Mouse (Mus musculus): Measurements from ENCODE around the gene Exph5. TPM values are rescaled to one million over a fixed set of nuclear protein-coding genes. Genes with fewer than 3 reads are reported as not detected.

The Exph5 gene
- polyA plus RNA-seq, 1 experiment, result 25.2 TPM

GRCm38 (mm10) chr9:53377597-53377996 lies 76.1 kb downstream of the Exph5 start:
- Histone ChIP-seq H3K27me3 (ENCODE audit: control insufficient read depth, insufficient read depth, low read length) (no peaks in the 10 kb centered on the region), H3K27ac (ENCODE audit: insufficient read depth, low read length) (peak overlapping the region; percentile 19; the same call in 1 of the 2 replicates), H3K4me1 (ENCODE audit: control insufficient read depth, insufficient read depth, low read length) (peaks cover 9% of the 10 kb centered on the region), H3K4me3 (replicated peaks; ENCODE audit: insufficient read depth, low read depth, low read length) (no peak overlapping the region)
- TF ChIP-seq POLR2A (IDR thresholded peaks at IDR 0.05; ENCODE audit: borderline replicate concordance, insufficient read depth, low read length) (no peak), CTCF (IDR thresholded peaks at IDR 0.05; ENCODE audit: borderline replicate concordance, insufficient read depth, low read depth, low read length) (no peak)
- no peak for DNase-seq
- WGBS, result 66% methylated on average over 5 of the region's 5 CpGs

DNA sequence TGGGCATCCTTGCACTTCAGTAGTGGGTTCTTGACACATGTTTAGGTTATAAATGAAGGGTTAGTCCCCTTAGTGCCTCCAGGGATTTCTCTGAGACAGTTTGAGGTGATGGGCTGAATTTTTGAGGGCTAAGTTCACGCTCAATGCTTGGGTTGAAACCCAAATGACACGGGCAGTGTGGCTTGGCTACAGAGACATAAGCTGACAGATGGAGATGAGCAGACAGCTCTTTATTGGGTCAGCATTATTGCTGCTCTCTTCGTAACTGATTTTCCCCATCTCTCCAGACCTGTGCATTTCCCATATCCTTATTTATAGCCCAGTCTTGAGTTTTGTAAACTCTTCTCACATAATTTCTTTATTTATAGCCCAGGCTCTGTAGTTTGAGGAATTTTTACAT lies 76.7 kb downstream of the Exph5 start:
- TF ChIP-seq POLR2A (IDR thresholded peaks at IDR 0.05; ENCODE audit: borderline replicate concordance, insufficient read depth, low read length) (no peak), CTCF (IDR thresholded peaks at IDR 0.05; ENCODE audit: borderline replicate concordance, insufficient read depth, low read depth, low read length) (no peak)

GRCm38 (mm10) chr9:53380595-53380994 lies 79.1 kb downstream of the Exph5 start:
- Histone ChIP-seq H3K27ac (ENCODE audit: insufficient read depth, low read length) (no peak overlapping the region), H3K27me3 (ENCODE audit: control insufficient read depth, insufficient read depth, low read length) (no peaks in the 10 kb centered on the region), H3K4me3 (replicated peaks; ENCODE audit: insufficient read depth, low read depth, low read length) (no peak overlapping the region), H3K4me1 (ENCODE audit: control insufficient read depth, insufficient read depth, low read length) (peaks cover 9% of the 10 kb centered on the region)
- 88% methylated on average over 2 of the region's 2 CpGs for WGBS
- DNase-seq, result no peak
- TF ChIP-seq POLR2A (IDR thresholded peaks at IDR 0.05; ENCODE audit: borderline replicate concordance, insufficient read depth, low read length) (no peak), CTCF (IDR thresholded peaks at IDR 0.05; ENCODE audit: borderline replicate concordance, insufficient read depth, low read depth, low read length) (no peak)

More for the DNA sequence above, 76.7 kb downstream of the Exph5 start:
- Histone ChIP-seq H3K27ac (ENCODE audit: insufficient read depth, low read length) (0 out of 2 replicates have a peak overlapping the region, but pooled peaks have one; percentile 19), H3K4me1 (ENCODE audit: control insufficient read depth, insufficient read depth, low read length) (peaks cover 9% of the 10 kb centered on the region), H3K27me3 (ENCODE audit: control insufficient read depth, insufficient read depth, low read length) (no peaks in the 10 kb centered on the region), H3K4me3 (replicated peaks; ENCODE audit: insufficient read depth, low read depth, low read length) (no peak overlapping the region)
- DNase-seq, result peak in 1 of 2 experiments; percentile 51
- WGBS, result 8% methylated on average over 3 of the region's 3 CpGs

GRCm38 (mm10) chr9:53381113-53381615 lies 79.7 kb downstream of the Exph5 start:
- WGBS, result 55% methylated on average over 5 of the region's 5 CpGs
- no peak overlapping the region for H3K4me3 ChIP-seq (replicated peaks; ENCODE audit: insufficient read depth, low read depth, low read length)
- H3K4me1 ChIP-seq (ENCODE audit: control insufficient read depth, insufficient read depth, low read length), result peaks cover 9% of the 10 kb centered on the region
- TF ChIP-seq POLR2A (IDR thresholded peaks at IDR 0.05; ENCODE audit: borderline replicate concordance, insufficient read depth, low read length) (no peak), CTCF (IDR thresholded peaks at IDR 0.05; ENCODE audit: borderline replicate concordance, insufficient read depth, low read depth, low read length) (peak; percentile 23; the same call in 1 of the 2 replicates)
- no peaks in the 10 kb centered on the region for H3K27me3 ChIP-seq (ENCODE audit: control insufficient read depth, insufficient read depth, low read length)
- DNase-seq, result peak in 1 of 2 experiments; percentile 68
- no peak overlapping the region for H3K27ac ChIP-seq (ENCODE audit: insufficient read depth, low read length)

- WGBS, result under 1% methylated on average over 75 of the region's 75 CpGs
- TF ChIP-seq POLR2A (IDR thresholded peaks at IDR 0.05; ENCODE audit: borderline replicate concordance, insufficient read depth, low read length), result no peak
- TF ChIP-seq CTCF (IDR thresholded peaks at IDR 0.05; ENCODE audit: borderline replicate concordance, insufficient read depth, low read depth, low read length), result 0 out of 2 replicates have a peak, but pooled peaks have one; percentile 0
These were observed 82.7 kb downstream of the Exph5 start, which contains the start of gene Kdelc2 for GRCm38 (mm10) chr9:53383951-53384866. Kdelc2 (plus strand) TSS chr9:53384025.

DNA sequence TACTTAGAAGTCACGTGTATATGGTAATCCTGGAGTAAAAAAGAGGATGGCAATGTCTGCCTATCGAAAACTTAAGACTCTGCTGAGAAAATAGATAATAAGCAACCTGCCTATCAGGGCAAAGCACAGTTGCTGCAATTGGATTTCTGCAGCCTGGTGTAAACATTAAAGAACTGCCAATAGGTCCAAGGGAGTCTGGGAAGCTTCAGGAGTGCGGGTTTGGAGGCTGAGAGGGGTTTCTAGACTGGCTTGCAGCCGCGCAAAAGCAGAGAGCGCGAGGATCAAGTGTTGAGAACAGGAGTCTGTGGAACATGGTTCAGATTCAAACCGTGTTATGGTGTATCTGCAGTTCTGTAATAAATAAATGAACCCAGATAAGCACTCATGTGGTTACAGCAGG lies 83.4 kb downstream of the Exph5 start:
- Histone ChIP-seq H3K4me1 (ENCODE audit: control insufficient read depth, insufficient read depth, low read length) (no peaks in the 10 kb centered on the region), H3K27ac (ENCODE audit: insufficient read depth, low read length) (no peak overlapping the region), H3K4me3 (replicated peaks; ENCODE audit: insufficient read depth, low read depth, low read length) (peak overlapping the region; percentile 81), H3K27me3 (ENCODE audit: control insufficient read depth, insufficient read depth, low read length) (no peaks in the 10 kb centered on the region)
- no peak for TF ChIP-seq POLR2A (IDR thresholded peaks at IDR 0.05; ENCODE audit: borderline replicate concordance, insufficient read depth, low read length)
- no peak for TF ChIP-seq CTCF (IDR thresholded peaks at IDR 0.05; ENCODE audit: borderline replicate concordance, insufficient read depth, low read depth, low read length)
- WGBS, result 6% methylated on average over 8 of the region's 8 CpGs
- DNase-seq, result no peak

More at GRCm38 (mm10) chr9:53383951-53384866, 82.7 kb downstream of the Exph5 start, which contains the start of gene Kdelc2:
- H3K27me3 ChIP-seq (ENCODE audit: control insufficient read depth, insufficient read depth, low read length), result no peaks in the 10 kb centered on the region
- H3K27ac ChIP-seq (ENCODE audit: insufficient read depth, low read length), result peak within 1 kb of the TSS; percentile 75
- H3K4me1 ChIP-seq (ENCODE audit: control insufficient read depth, insufficient read depth, low read length), result no peaks in the 10 kb centered on the region; the same call in 1 of the 2 replicates
- peak within 1 kb of the TSS; percentile 81 for H3K4me3 ChIP-seq (replicated peaks; ENCODE audit: insufficient read depth, low read depth, low read length)
- peak; percentile 74 to 78 for DNase-seq

DNA sequence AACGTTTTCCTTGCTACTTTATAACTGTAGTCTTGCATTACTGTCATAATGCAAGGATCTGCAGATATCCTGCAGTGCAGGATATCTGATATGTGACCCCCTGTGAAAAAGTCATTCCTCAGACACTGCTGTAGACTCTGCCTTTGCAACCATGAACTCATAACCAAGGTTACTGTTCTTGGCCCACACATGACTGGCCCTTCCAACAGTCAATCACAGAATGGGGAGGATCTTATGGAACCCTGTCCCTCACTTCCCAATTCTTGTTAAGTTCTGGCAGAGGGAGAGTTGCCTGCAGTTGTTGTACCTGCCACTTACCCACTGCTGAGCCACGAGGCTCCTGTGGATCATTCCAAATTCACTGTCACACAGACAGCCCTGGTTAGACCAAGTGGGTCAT lies 86.0 kb downstream of the Exph5 start:
- TF ChIP-seq CTCF (IDR thresholded peaks at IDR 0.05; ENCODE audit: borderline replicate concordance, insufficient read depth, low read depth, low read length), result no peak
- TF ChIP-seq POLR2A (IDR thresholded peaks at IDR 0.05; ENCODE audit: borderline replicate concordance, insufficient read depth, low read length), result no peak
- Histone ChIP-seq H3K27me3 (ENCODE audit: control insufficient read depth, insufficient read depth, low read length) (no peaks in the 10 kb centered on the region), H3K27ac (ENCODE audit: insufficient read depth, low read length) (no peak overlapping the region), H3K4me3 (replicated peaks; ENCODE audit: insufficient read depth, low read depth, low read length) (no peak overlapping the region), H3K4me1 (ENCODE audit: control insufficient read depth, insufficient read depth, low read length) (no peaks in the 10 kb centered on the region)
- DNase-seq, result no peak
- 76% methylated on average over 2 of the region's 2 CpGs for WGBS

Measured in cerebellum, adult 2 months (tissue).